Mouse (Mus musculus): ENCODE measurements around the gene Aunip.

GRCm38 (mm10) chr4:134542726-134543125 is 31.9 kb downstream of the Aunip start:
- TF ChIP-seq POLR2A (IDR thresholded peaks at IDR 0.05; ENCODE audit: low read depth, low read length) (no peak), CTCF (conservative IDR thresholded peaks at IDR 0.05; ENCODE audit: insufficient read depth, insufficient read length, low read depth, low read length) (no peak)

All from kidney, adult 2 months (tissue).